Mouse (Mus musculus) myocyte (in vitro differentiated cells): ENCODE results near the gene RPS10-NUDT3.

Experiments
- E2F4 ChIP-seq: IDR thresholded peaks from one replicate; pipeline ENCODE4 v1.6.1; 2011; ENCODE audit warnings: mild to moderate bottlenecking, control low read depth, moderate library complexity; ENCODE audit not compliant: insufficient read depth
- MAX ChIP-seq: IDR thresholded peaks from one replicate; pipeline ENCODE4 v1.6.1; 2011; ENCODE audit warnings: low read depth, mild to moderate bottlenecking, control low read depth
- MYOD1 ChIP-seq, 3 experiments: IDR thresholded peaks; one replicate each; pipeline ENCODE4 v1.6.1; 2011; ENCODE audit warnings: control low read depth in 2 of 3, low read depth in 2 of 3, mild to moderate bottlenecking in 2 of 3, moderate library complexity in 1 of 3; ENCODE audit not compliant: insufficient read length in 2 of 3, control insufficient read depth in 1 of 3
- MYOG ChIP-seq, 3 experiments: IDR thresholded peaks; one replicate each; pipeline ENCODE4 v1.6.1; 2011; ENCODE audit warnings: control low read depth in 2 of 3, low read depth in 2 of 3, mild to moderate bottlenecking in 2 of 3; ENCODE audit not compliant: insufficient read length in 2 of 3, control insufficient read depth in 1 of 3, insufficient read depth in 1 of 3
- POLR2A ChIP-seq: IDR thresholded peaks from one replicate; pipeline ENCODE4 v1.6.1; 2011; ENCODE audit warnings: low read depth, mild to moderate bottlenecking, control low read depth, moderate library complexity; ENCODE audit not compliant: insufficient read length
- POLR2AphosphoS2 ChIP-seq: IDR thresholded peaks from one replicate; pipeline ENCODE4 v1.6.1; 2011; ENCODE audit warnings: low read depth, control low read depth; ENCODE audit not compliant: insufficient read length
- REST ChIP-seq: IDR thresholded peaks from one replicate; pipeline ENCODE4 v1.6.1; 2011; ENCODE audit warnings: mild to moderate bottlenecking, control low read depth, moderate library complexity; ENCODE audit not compliant: insufficient read depth, insufficient read length
- TCF12 ChIP-seq: IDR thresholded peaks from one replicate; pipeline ENCODE4 v1.6.1; 2011; ENCODE audit warnings: mild to moderate bottlenecking, control low read depth; ENCODE audit not compliant: poor library complexity, insufficient read depth, severe bottlenecking
- TCF3 ChIP-seq: IDR thresholded peaks from one replicate; pipeline ENCODE4 v1.6.1; 2011; ENCODE audit warnings: low read depth, control low read depth; ENCODE audit not compliant: insufficient read length
- USF1 ChIP-seq: IDR thresholded peaks from one replicate; pipeline ENCODE4 v1.6.1; 2011; ENCODE audit warnings: low read depth, mild to moderate bottlenecking, control low read depth, moderate library complexity

GRCm38 (mm10) chr17:27547253-27547868, 87.7 kb downstream of the RPS10-NUDT3 start:
- TF ChIP-seq POLR2A, result peak; percentile 43
- TF ChIP-seq TCF12, result no peak
- TF ChIP-seq REST, result no peak
- no peak for TF ChIP-seq MAX
- TF ChIP-seq USF1, result peak; percentile 11
- TF ChIP-seq E2F4, result no peak
- no peak for TF ChIP-seq POLR2AphosphoS2
- TF ChIP-seq MYOG (IDR thresholded peaks at IDR 0.05; ENCODE audit: control insufficient read depth in 1 of 3, insufficient read depth in 1 of 3, insufficient read length in 2 of 3, low read depth in 2 of 3), result no peak
- TF ChIP-seq TCF3, result no peak
- no peak for TF ChIP-seq MYOD1 (IDR thresholded peaks at IDR 0.05; ENCODE audit: control insufficient read depth in 1 of 3, insufficient read length in 2 of 3, low read depth in 2 of 3)
